Mouse (Mus musculus) cerebellum, adult 9-10 months (tissue): ENCODE results near the gene Il12rb2.

Source experiments
- DNase-seq: peaks from one replicate; pipeline ENCODE4 v3.0.0; 2022

Il12rb2 gene

GRCm38 (mm10) chr6:67375982-67376391 lies at the start of gene Il12rb2:
Il12rb2 (minus strand) TSS chr6:67376188.
- DNase-seq, result no peak

DNA sequence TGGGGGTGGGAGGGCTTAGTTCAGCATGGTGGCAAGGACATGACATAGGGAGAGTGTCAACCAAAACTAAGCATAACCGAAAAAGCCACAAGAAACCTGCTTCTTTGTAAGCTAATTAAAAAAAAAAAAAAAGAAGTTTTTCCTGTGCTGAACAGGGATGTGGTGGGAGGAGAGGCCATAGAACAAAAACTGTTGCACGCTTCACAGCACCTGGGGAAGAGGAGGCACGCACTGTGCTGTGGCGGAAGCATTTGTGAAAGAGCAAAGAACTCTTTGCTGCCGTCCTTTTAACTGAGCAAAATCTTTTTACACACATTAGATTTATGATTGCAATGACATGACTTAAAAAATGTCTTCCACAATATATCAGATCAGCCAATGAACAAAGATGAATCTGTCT lies 45.8 kb upstream of the Il12rb2 start:
- DNase-seq, result no peak

- DNase-seq, result no peak
Measured at GRCm38 (mm10) chr6:67416557-67416956, 40.6 kb upstream of the Il12rb2 start.

GRCm38 (mm10) chr6:67415276-67415675 lies 39.3 kb upstream of the Il12rb2 start:
- DNase-seq, result no peak

DNA sequence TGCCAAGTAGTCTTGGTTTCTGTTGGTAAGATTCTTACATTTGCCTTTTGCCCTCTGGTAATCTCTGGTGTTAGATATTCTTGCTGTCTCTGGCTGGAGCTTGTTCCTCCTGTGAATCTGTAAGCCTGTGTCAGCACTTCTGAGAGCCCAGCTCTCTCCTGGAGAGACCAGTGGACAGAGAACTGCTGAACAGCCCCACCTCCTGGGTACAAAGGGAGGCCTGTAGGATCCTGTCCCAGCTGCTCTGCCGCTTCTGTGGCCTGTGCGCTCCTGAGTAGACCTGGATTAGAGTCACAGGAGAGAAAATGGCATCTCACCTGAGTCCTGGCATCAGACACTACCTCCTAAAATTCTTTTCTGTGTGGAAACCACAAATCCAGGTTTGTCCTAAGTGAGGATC lies 37.4 kb upstream of the Il12rb2 start:
- DNase-seq, result no peak

DNA sequence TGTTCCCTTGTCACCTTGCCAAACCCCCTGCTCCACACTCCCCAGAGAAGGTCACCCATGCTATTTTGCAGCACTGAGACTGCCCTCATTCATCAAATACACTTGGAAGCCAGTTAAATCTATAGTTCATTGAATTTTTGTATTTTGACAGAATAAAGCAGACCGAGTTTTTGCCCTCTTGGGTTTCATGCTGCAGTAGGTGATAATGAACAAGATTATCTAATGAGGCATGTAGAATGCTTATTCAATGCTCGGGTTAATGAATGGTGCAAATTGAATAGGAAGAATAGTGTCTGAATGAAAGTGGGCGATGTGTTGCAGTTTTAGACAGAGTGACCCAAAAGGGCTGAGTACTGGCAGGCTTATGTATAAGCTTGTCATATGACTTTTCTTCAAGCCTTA lies 29.3 kb upstream of the Il12rb2 start:
- no peak for DNase-seq

DNA sequence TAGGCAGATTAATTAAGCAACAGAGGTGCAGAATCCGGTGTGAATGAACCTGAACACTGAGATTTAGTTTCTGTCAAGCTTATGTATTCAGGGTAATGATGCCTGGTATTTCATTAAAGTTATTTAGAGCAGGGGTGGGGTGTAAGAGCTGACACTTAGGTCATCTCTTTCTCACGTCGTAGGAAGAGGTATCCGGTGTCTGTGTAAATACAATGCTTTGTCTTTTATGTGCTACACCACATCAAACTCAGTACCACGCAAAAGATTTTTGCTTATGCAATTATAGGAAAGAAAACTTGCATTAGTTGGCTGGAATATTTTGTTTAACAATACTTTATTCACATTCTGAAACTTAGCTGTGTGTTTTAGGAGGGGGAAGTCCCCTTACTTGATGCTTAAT lies 23.6 kb upstream of the Il12rb2 start:
- DNase-seq, result no peak

DNA sequence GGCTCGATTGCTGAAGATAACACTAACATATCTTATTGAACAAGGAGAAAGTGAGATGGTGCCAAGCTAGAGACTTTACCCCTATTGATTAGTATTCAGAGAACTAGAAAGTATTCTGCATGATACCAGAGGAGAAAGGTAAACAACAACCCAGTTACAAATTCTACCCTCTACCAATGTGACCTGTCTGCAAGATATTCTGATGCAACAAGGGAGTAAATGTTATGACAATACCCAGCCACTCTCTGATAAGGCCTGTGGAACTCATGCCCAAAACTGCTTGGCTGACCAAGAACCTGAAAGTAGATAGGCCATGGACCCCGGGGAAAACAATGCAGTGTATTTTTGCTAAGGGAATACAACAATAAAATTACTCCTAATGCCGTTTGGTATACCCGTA lies 10.2 kb downstream of the Il12rb2 start:
- no peak for DNase-seq

- DNase-seq, result no peak
Measured at GRCm38 (mm10) chr6:67348065-67348464, 27.9 kb downstream of the Il12rb2 start.

GRCm38 (mm10) chr6:67339494-67339893 lies 36.5 kb downstream of the Il12rb2 start:
- no peak for DNase-seq

DNA sequence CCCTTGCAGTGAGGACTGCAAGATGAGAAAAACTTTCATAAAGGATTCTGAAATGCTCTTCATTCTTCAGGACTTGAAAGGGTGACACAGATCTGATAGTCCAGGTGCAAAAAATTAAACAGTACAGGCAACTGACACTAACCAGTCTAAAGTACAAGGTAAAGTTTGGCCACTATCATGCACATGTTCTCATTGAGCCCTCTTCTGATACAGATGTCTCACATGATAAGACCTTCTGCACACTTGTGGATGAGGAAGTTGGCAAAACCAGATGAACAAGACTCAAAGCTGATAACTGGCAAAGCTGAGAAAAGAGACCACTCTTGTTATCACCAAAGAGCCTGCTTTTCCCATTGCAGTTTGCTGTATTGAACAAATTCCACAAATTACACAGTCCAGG lies 38.0 kb downstream of the Il12rb2 start:
- DNase-seq, result no peak

GRCm38 (mm10) chr6:67323788-67324187 lies 52.2 kb downstream of the Il12rb2 start:
- DNase-seq, result no peak

DNA sequence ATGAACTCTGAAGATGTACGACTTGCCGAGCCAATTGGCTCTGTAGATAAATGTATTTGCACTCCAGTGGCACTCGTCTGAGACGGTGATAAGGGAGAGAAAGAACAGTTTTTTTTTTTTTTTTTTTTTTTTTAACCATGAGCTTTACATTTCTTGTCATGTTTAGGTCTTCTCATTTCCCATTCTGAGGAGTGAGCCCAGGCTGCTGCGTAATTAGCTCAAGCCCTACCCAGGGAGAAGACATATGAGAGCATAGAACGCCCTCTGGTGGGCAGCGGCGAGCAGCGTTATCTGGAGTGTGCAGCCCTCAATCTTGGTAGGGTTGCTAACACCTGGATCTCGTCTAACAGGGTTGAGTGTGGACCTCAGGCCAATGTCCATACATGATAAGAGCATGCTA lies 57.5 kb downstream of the Il12rb2 start:
- DNase-seq, result peak; percentile 39

DNA sequence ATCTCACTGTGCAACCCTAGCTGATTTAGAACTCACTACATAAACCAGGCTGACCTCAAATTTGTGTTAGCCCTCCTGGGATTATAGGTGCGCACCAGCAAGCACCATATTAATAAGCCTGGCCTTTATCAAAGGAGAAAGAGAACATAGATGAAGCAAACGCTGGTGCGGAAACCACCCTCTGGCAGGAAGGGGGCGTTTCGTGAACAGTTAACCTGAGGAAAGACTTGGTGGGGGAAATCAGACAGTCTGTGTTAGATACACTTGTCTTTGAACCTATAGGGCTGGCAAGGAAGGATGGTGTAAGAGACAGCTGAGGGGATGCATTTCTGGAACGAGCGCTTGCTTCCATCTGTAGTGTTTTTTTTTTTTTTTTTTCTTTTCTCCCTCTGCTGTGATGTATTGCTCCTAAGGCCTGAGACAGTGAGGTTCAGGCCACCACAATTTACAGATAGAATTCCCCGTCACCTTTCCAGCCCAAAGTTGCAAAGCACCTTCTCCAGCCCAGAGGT lies 58.1 kb downstream of the Il12rb2 start:
- DNase-seq, result no peak

DNA sequence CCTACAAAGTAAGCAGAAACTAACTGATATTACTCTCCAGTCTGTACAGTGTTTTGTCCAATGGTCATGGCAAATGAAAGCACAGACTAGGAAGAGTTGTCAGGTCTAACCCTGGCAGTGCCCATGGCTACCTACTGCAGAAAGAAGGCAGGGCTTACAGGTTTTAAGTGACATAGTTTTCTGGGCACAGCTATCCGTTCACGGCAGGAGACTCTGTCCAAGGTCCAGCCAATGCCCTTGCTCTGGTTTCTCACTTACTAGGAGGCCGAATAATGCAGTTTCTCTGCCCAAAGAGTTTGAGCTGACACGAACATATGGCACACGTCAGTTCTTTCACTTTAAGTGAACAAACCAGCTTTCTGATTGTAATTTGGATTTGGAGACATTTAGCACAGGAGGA lies 58.9 kb downstream of the Il12rb2 start:
- DNase-seq, result no peak

DNA sequence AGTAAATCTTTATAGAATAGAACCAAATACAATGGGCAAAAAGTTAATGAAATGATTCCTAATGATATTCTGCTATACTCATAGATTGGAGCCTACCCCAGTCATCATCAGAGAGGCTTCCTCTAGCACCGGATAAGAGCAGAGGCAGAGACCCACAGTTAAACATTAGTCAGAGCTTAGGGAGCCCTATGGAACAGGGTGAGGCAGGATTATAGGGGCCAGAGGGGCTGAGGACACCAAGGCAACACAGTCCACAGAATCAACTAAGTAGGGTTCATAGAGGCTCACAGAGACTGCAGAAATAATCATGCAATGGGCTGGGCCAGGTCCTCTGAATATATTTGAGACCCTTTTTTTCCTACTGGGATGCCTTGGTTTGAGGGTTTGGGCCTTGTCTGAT lies 61.3 kb downstream of the Il12rb2 start:
- DNase-seq, result no peak

- DNase-seq, result no peak
Measured at GRCm38 (mm10) chr6:67309752-67310151, 66.2 kb downstream of the Il12rb2 start.

- DNase-seq, result no peak
Measured at GRCm38 (mm10) chr6:67308994-67309393, 67.0 kb downstream of the Il12rb2 start.

GRCm38 (mm10) chr6:67303210-67303609 lies 72.8 kb downstream of the Il12rb2 start:
- DNase-seq, result no peak

DNA sequence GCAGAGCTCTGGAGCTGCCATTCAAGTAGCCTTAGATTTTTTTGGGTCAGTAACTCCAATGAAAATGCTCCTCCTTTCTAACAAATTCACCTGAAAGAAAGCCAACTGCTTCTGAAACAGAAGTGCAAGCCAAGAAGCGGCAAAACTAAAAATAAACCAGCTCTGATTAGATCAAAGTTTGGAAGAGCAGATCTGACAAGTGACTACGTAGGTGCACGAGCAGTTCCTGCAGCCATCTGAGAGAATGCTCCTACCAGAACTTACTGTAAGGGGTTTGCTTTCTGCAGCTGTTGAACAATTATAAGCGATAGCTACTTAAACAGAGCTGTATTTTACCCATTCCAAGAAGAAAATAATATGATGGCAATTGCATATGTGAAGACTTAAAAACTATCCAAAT lies 73.5 kb downstream of the Il12rb2 start:
- no peak for DNase-seq

DNA sequence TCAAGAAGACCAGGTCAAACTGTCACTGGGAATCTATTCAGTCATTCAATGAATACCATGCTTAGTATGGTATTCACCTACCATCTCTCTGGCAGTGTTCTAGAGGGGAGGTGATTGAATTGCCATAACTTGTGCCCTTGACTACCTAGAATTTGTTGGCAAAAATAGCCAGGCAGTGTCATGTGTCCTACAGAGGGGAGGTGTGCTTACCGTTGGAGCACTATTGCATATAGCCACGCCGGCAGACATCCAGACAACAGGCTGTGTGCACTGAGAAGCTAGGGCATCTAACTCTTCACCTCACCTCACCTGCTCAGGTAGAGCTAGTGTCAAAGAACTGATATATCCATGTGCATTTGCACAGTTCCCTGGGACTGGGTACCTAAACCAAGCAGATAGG lies 74.8 kb downstream of the Il12rb2 start:
- no peak for DNase-seq

GRCm38 (mm10) chr6:67300710-67301163 lies 75.3 kb downstream of the Il12rb2 start:
- no peak for DNase-seq

- DNase-seq, result no peak
Measured at GRCm38 (mm10) chr6:67300300-67300699, 75.7 kb downstream of the Il12rb2 start.

DNA sequence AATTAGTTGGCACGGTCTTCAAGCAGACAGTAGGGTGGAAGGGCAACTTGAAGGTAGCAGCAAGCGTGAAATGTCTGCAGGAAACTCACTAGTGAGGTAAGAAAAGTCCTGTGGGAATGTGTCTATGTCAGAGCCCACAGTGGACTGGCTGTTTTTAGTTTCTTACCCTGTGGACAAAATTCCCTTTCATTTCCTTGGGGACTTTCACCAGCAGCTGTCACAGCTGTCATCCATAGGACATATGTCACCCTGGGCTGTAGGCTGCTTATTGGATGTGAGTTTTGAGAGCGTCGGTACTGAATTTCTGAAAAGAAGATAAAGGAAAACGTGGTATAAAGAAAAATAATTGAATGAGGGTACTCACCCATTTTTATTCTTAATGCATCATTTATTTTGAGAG lies 77.2 kb downstream of the Il12rb2 start:
- DNase-seq, result no peak

DNA sequence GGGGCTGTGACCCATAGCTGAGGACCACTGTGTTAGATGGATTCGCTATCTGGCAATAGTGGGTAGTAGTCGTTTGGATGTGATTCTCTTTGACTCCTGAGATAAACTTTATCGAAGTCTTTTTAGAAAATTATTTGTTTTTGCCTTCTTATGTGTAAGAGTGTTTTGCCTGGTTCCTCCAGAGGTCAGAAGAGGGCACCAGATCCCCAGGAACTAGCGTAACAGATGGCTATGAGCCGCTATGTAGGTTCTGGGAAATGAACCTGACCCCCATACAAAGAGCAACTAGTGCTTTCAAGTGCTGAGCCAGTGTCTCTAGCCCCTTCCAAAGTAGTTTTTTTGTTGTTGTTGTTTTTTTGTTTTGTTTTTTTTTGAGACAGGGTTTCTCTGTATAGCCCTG lies 79.9 kb downstream of the Il12rb2 start:
- DNase-seq, result no peak
